Mouse (Mus musculus) testis, postnatal 10 days (tissue): ENCODE measurements around the gene Carf.
"Not testable (repeated sequence)": the region's sequence is repeated elsewhere in the genome, so short reads cannot be mapped to it uniquely, and the experiment has no call there.

Experiments used
- DNase-seq: peaks from one replicate; pipeline ENCODE4 v3.0.0; 2021; ENCODE audit warnings: low spot score

The Carf gene

GRCm38 (mm10) chr1:60098024-60098781 is at the start of gene Carf, which contains the start of gene Wdr12:
Carf (plus strand) TSS chr1:60098247.
Wdr12 (minus strand) TSS chr1:60098645.
- peak; percentile 97 for DNase-seq

- DNase-seq: no peak
Measured at GRCm38 (mm10) chr1:60054659-60055058, 43.4 kb upstream of the Carf start.

GRCm38 (mm10) chr1:60056310-60056709 is 41.7 kb upstream of the Carf start:
- DNase-seq: no peak

GRCm38 (mm10) chr1:60070725-60071124 is 27.3 kb upstream of the Carf start:
- not testable (repeated sequence) for DNase-seq

- no peak for DNase-seq
Measured at GRCm38 (mm10) chr1:60074935-60075334, 23.1 kb upstream of the Carf start.

GRCm38 (mm10) chr1:60075590-60075989 is 22.5 kb upstream of the Carf start:
- DNase-seq: no peak

- no peak for DNase-seq
Measured at GRCm38 (mm10) chr1:60076411-60076810, 21.6 kb upstream of the Carf start.

- no peak for DNase-seq
Measured at GRCm38 (mm10) chr1:60096572-60097276, 1.3 kb upstream of the Carf start.

GRCm38 (mm10) chr1:60097277-60098023 is 597 bp upstream of the Carf start:
- peak; percentile 72 for DNase-seq

GRCm38 (mm10) chr1:60098839-60099238 is 792 bp downstream of the Carf start:
- DNase-seq: no peak

- DNase-seq: no peak
Measured at GRCm38 (mm10) chr1:60104582-60104981, 6.5 kb downstream of the Carf start.

GRCm38 (mm10) chr1:60117721-60118455 is 19.8 kb downstream of the Carf start:
- DNase-seq: no peak

GRCm38 (mm10) chr1:60137346-60137745 is 39.3 kb downstream of the Carf start:
- no peak for DNase-seq

- no peak for DNase-seq
Measured at GRCm38 (mm10) chr1:60152700-60153099, 54.7 kb downstream of the Carf start.

- no peak for DNase-seq
Measured at GRCm38 (mm10) chr1:60156651-60157050, 58.6 kb downstream of the Carf start.

GRCm38 (mm10) chr1:60158411-60158810 is 60.4 kb downstream of the Carf start:
- DNase-seq: peak; percentile 65

GRCm38 (mm10) chr1:60163676-60164075 is 65.6 kb downstream of the Carf start:
- DNase-seq: no peak

- no peak for DNase-seq
Measured at GRCm38 (mm10) chr1:60169626-60170025, 71.6 kb downstream of the Carf start.

GRCm38 (mm10) chr1:60170251-60170650 is 72.2 kb downstream of the Carf start:
- DNase-seq: no peak

GRCm38 (mm10) chr1:60173119-60173518 is 75.1 kb downstream of the Carf start:
- DNase-seq: no peak

- DNase-seq: not testable (repeated sequence)
Measured at GRCm38 (mm10) chr1:60177814-60178213, 79.8 kb downstream of the Carf start.

GRCm38 (mm10) chr1:60179376-60179775 is 81.3 kb downstream of the Carf start:
- DNase-seq: no peak
